12 mouse cellular contexts compared by ENCODE assay signal in genomic region chr3:79994029-79994539, GRCm38 (mm10).
DNase-seq lines count a peak whose midpoint lies in the region; ATAC-seq and TF ChIP-seq lines count a peak whose summit lies in the region.
"Had no signal": no experiment of that assay in that cellular context is flagged by ENCODE, and none has a peak within 500 bp of the region (broad histone marks: within the 10 kb centered on the region; RNA-seq: fewer than 3 reads in every experiment).

No protein-coding gene starts in this region.

- H3K9ac ChIP-seq in intestine, embryonic 15.5 days: no peak overlapping the region
- no peak overlapping the region for H3K9ac ChIP-seq in intestine, postnatal 0 days (ENCODE audit: low read depth, low read length)
- H3K9ac ChIP-seq in MEL (ENCODE audit: control insufficient read depth, low read depth, low read length, poor library complexity, severe bottlenecking): peak overlapping the region; percentile 66
- H3K9ac ChIP-seq in heart, embryonic 12.5 days: no peak overlapping the region
- H3K9ac ChIP-seq in liver, embryonic 16.5 days (ENCODE audit: low read depth, low read length): peak overlapping the region; percentile 25
- H3K9ac ChIP-seq: limb, embryonic 13.5 days had no signal

- no peak for TF ChIP-seq CTCF in intestine, postnatal 0 days (IDR thresholded peaks at IDR 0.05; ENCODE audit: low read depth)
- TF ChIP-seq CTCF in MEL (IDR thresholded peaks at IDR 0.05 in 2 of 3, conservative IDR thresholded peaks at IDR 0.05 in 1 of 3; ENCODE audit: control insufficient read depth in 1 of 3, insufficient read depth in 1 of 3, low read depth in 2 of 3, low read length in 3 of 3, poor library complexity in 1 of 3, severe bottlenecking in 1 of 3): no peak

- no peak overlapping the region for H3K4me2 ChIP-seq in intestine, embryonic 15.5 days (replicated peaks)
- no peak overlapping the region for H3K4me2 ChIP-seq in intestine, postnatal 0 days (replicated peaks; ENCODE audit: low read depth)
- H3K4me2 ChIP-seq in heart, embryonic 12.5 days: no peak overlapping the region
- H3K4me2 ChIP-seq in liver, embryonic 16.5 days (ENCODE audit: low read depth, low read length): peak overlapping the region; percentile 60
- H3K4me2 ChIP-seq: limb, embryonic 13.5 days had no signal

- TF ChIP-seq EP300 in MEL (IDR thresholded peaks at IDR 0.05; ENCODE audit: low read depth in 1 of 2, low read length in 2 of 2): peak; percentile 75 to 81

- H3K79me2 ChIP-seq in MEL (ENCODE audit: control insufficient read depth, insufficient read depth, low read length, poor library complexity): no peaks in the 10 kb centered on the region

- H3K9me3 ChIP-seq in intestine, embryonic 15.5 days: no peaks in the 10 kb centered on the region
- H3K9me3 ChIP-seq in intestine, postnatal 0 days (ENCODE audit: control insufficient read depth): no peaks in the 10 kb centered on the region
- no peaks in the 10 kb centered on the region for H3K9me3 ChIP-seq in MEL (replicated peaks; ENCODE audit: insufficient read depth, low read length)
- H3K9me3 ChIP-seq in heart, embryonic 12.5 days (replicated peaks): no peaks in the 10 kb centered on the region
- no peaks in the 10 kb centered on the region for H3K9me3 ChIP-seq in liver, embryonic 16.5 days (replicated peaks; ENCODE audit: control insufficient read depth, low read length)
- H3K9me3 ChIP-seq: limb, embryonic 13.5 days had no signal

- TF ChIP-seq POLR2A in MEL (IDR thresholded peaks at IDR 0.05; ENCODE audit: control insufficient read depth in 1 of 2, insufficient read depth in 1 of 2, low read depth in 1 of 2, low read length in 2 of 2, poor library complexity in 1 of 2): peak in 1 of 2 experiments; percentile 65; a peak in 2 of 4 replicates

- no peaks in the 10 kb centered on the region for H3K36me3 ChIP-seq in intestine, embryonic 15.5 days
- H3K36me3 ChIP-seq in intestine, postnatal 0 days (ENCODE audit: control insufficient read depth, insufficient read depth): no peaks in the 10 kb centered on the region
- peaks cover 0 to 34% of the 10 kb centered on the region in 2 experiments; a peak in 2 of 4 replicates for H3K36me3 ChIP-seq in MEL (ENCODE audit: control insufficient read depth in 1 of 2, insufficient read depth in 2 of 2, low read length in 2 of 2)
- H3K36me3 ChIP-seq in heart, embryonic 12.5 days: no peaks in the 10 kb centered on the region
- no peaks in the 10 kb centered on the region for H3K36me3 ChIP-seq in liver, embryonic 16.5 days (ENCODE audit: control insufficient read depth, insufficient read depth)
- H3K36me3 ChIP-seq: limb, embryonic 13.5 days had no signal

- H3K27me3 ChIP-seq in intestine, embryonic 15.5 days (replicated peaks): no peaks in the 10 kb centered on the region
- H3K27me3 ChIP-seq in intestine, postnatal 0 days (replicated peaks; ENCODE audit: control insufficient read depth, insufficient read depth, low read length): no peaks in the 10 kb centered on the region
- H3K27me3 ChIP-seq in MEL (ENCODE audit: control insufficient read depth in 1 of 2, insufficient read depth in 2 of 2, low read length in 2 of 2): no peaks in the 10 kb centered on the region
- H3K27me3 ChIP-seq in heart, embryonic 12.5 days (replicated peaks): no peaks in the 10 kb centered on the region
- no peaks in the 10 kb centered on the region for H3K27me3 ChIP-seq in liver, embryonic 16.5 days (ENCODE audit: control insufficient read depth, insufficient read depth, low read depth, low read length)
- H3K27me3 ChIP-seq: CH12.LX; limb, embryonic 13.5 days had no signal

- ATAC-seq in intestine, embryonic 15.5 days: peak; percentile 75
- ATAC-seq in intestine, postnatal 0 days: no peak
- ATAC-seq in heart, embryonic 12.5 days (ENCODE audit: insufficient number of reproducible peaks, low FRiP score): peak; percentile 92
- ATAC-seq in liver, embryonic 16.5 days (ENCODE audit: low read depth): peak; percentile 86

- 25% methylated on average over 5 of the region's 5 CpGs for WGBS in intestine, embryonic 15.5 days
- WGBS in intestine, postnatal 0 days: 19% methylated on average over 5 of the region's 5 CpGs
- WGBS in heart, embryonic 12.5 days: 8% methylated on average over 5 of the region's 5 CpGs
- 3% methylated on average over 5 of the region's 5 CpGs for WGBS in liver, embryonic 16.5 days (ENCODE audit: insufficient replicate concordance)

- no peak overlapping the region for H3K4me3 ChIP-seq in intestine, embryonic 15.5 days (replicated peaks)
- no peak overlapping the region for H3K4me3 ChIP-seq in intestine, postnatal 0 days (ENCODE audit: low read depth, low read length)
- H3K4me3 ChIP-seq in MEL (ENCODE audit: control insufficient read depth in 1 of 2, insufficient read depth in 1 of 2, low read depth in 2 of 2, low read length in 2 of 2): peak overlapping the region; percentile 39 to 52
- H3K4me3 ChIP-seq in heart, embryonic 12.5 days: no peak overlapping the region
- peak overlapping the region; percentile 37; the same call in 1 of the 2 replicates for H3K4me3 ChIP-seq in liver, embryonic 16.5 days (ENCODE audit: low read depth, low read length)
- H3K4me3 ChIP-seq: limb, embryonic 13.5 days had no signal

- H3K4me1 ChIP-seq in intestine, embryonic 15.5 days (replicated peaks): no peaks in the 10 kb centered on the region
- H3K4me1 ChIP-seq in intestine, postnatal 0 days (replicated peaks; ENCODE audit: control insufficient read depth, insufficient read depth, low read length): no peaks in the 10 kb centered on the region
- H3K4me1 ChIP-seq in MEL (ENCODE audit: control insufficient read depth in 1 of 2, insufficient read depth in 2 of 2, low read length in 2 of 2): peaks cover 11 to 12% of the 10 kb centered on the region in 2 experiments
- H3K4me1 ChIP-seq in heart, embryonic 12.5 days (replicated peaks): peaks cover 30% of the 10 kb centered on the region
- H3K4me1 ChIP-seq in liver, embryonic 16.5 days (ENCODE audit: control insufficient read depth, low read depth, low read length): peaks cover 30% of the 10 kb centered on the region
- H3K4me1 ChIP-seq: limb, embryonic 13.5 days had no signal

- DNase-seq in MEL (ENCODE audit: low read depth, low spot score): peak; percentile 91
- no peak for DNase-seq in cerebellum, postnatal 4 days (ENCODE audit: low spot score in 2 of 2)
- DNase-seq in layer of hippocampus, adult 9-11 months: no peak
- DNase-seq in left cerebral cortex, adult 11 months (ENCODE audit: low spot score): no peak
- DNase-seq: cerebellum, adult 11-12 months; kidney, postnatal 36 days had no signal

- H3K27ac ChIP-seq in intestine, embryonic 15.5 days: no peak overlapping the region
- H3K27ac ChIP-seq in intestine, postnatal 0 days (ENCODE audit: low read depth, low read length): no peak overlapping the region
- peak overlapping the region; percentile 98 for H3K27ac ChIP-seq in MEL (ENCODE audit: control insufficient read depth, low read depth, low read length)
- peak overlapping the region; percentile 81 for H3K27ac ChIP-seq in heart, embryonic 12.5 days (ENCODE audit: poor library complexity, severe bottlenecking)
- peak overlapping the region; percentile 88 for H3K27ac ChIP-seq in liver, embryonic 16.5 days (ENCODE audit: low read length)
- H3K27ac ChIP-seq: limb, embryonic 13.5 days had no signal

- no peak for TF ChIP-seq RAD21 in MEL (IDR thresholded peaks at IDR 0.05; ENCODE audit: low read depth, low read length)

TF ChIP-seq in MEL, 35 proteins besides CTCF, POLR2A, EP300 and RAD21:
- peak; percentile 81 for TF ChIP-seq MAZ (IDR thresholded peaks at IDR 0.05; ENCODE audit: low read depth, low read length)
- no peak for TF ChIP-seq MYB (IDR thresholded peaks at IDR 0.05; ENCODE audit: low read depth, low read length)
- TF ChIP-seq TAL1 (IDR thresholded peaks at IDR 0.05; ENCODE audit: low read length): peak; percentile 68
- TF ChIP-seq UBTF (IDR thresholded peaks at IDR 0.05; ENCODE audit: borderline replicate concordance, insufficient read depth, low read depth, low read length): no peak
- 0 out of 2 replicates have a peak, but pooled peaks have one; percentile 55 for TF ChIP-seq MYC (IDR thresholded peaks at IDR 0.05; ENCODE audit: low read depth, low read length)
- peak; percentile 75; the same call in 1 of the 2 replicates for TF ChIP-seq JUND (IDR thresholded peaks at IDR 0.05; ENCODE audit: low read depth, low read length)
- TF ChIP-seq MEF2A (IDR thresholded peaks at IDR 0.05; ENCODE audit: extremely low read depth, insufficient replicate concordance, low read depth, low read length, poor library complexity, severe bottlenecking): no peak
- peak; percentile 91 for TF ChIP-seq GATA1 (IDR thresholded peaks at IDR 0.05; ENCODE audit: low read depth, low read length)
- TF ChIP-seq ETS1 (IDR thresholded peaks at IDR 0.05; ENCODE audit: low read depth, low read length): peak; percentile 88
- TF ChIP-seq TBP (IDR thresholded peaks at IDR 0.05; ENCODE audit: low read depth, low read length): peak; percentile 89
- TF ChIP-seq SIN3A (IDR thresholded peaks at IDR 0.05; ENCODE audit: low read length): peak; percentile 81
- TF ChIP-seq ZMIZ1 (IDR thresholded peaks at IDR 0.05; ENCODE audit: low read depth, low read length): peak; percentile 83
- peak; percentile 46 for TF ChIP-seq NELFE (IDR thresholded peaks at IDR 0.05; ENCODE audit: low read depth, low read length)
- TF ChIP-seq TCF12 (IDR thresholded peaks at IDR 0.05; ENCODE audit: low read depth, low read length): peak; percentile 74
- peak; percentile 43; the same call in 1 of the 2 replicates for TF ChIP-seq ELF1 (IDR thresholded peaks at IDR 0.05; ENCODE audit: low read depth, low read length)
- no peak for TF ChIP-seq BHLHE40 (IDR thresholded peaks at IDR 0.05; ENCODE audit: borderline replicate concordance, low read depth, low read length)

Comparison
In these comparisons a context has a peak if more than half of its experiments do, and no peak if none do; other contexts are left out.
1. H3K27ac ChIP-seq: peak in MEL (single experiment), heart, embryonic 12.5 days (single experiment) and liver, embryonic 16.5 days (single experiment); none in intestine, embryonic 15.5 days (single experiment) and intestine, postnatal 0 days (single experiment).
2. H3K4me3 ChIP-seq: peak in MEL (2 of 2) and liver, embryonic 16.5 days (single experiment); none in intestine, embryonic 15.5 days (single experiment), intestine, postnatal 0 days (single experiment) and heart, embryonic 12.5 days (single experiment).
3. H3K9ac ChIP-seq: peak in MEL (single experiment) and liver, embryonic 16.5 days (single experiment); none in intestine, embryonic 15.5 days (single experiment), intestine, postnatal 0 days (single experiment) and heart, embryonic 12.5 days (single experiment).